Mouse (Mus musculus): Measurements from ENCODE around the gene Olfr551.
"Not testable (repeated sequence)": the region's sequence is repeated elsewhere in the genome, so short reads cannot be mapped to it uniquely, and the experiment has no call there.

Olfr551 gene

DNA sequence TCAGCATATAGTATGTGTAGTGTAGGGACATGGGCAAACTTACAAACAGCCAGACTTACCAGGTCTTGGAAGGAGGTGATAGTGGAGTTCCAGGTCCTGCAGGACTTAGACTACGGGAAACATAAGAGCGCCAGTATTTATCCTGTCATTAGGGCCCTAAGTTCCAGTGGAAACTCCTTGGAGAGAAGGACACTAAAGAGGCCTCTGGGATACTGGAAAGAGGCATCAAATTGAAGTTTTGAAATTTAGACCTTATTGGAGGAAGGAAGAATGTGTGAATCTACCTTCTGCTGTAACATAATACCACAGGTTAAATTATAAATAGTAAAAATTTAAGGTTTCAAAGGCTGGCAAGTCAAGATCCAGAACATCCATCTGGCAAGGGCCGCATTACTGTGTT is at the start of gene Olfr551:
Gene Olfr551, minus strand, starts transcription at position 101 of the 400 bp plus-strand sequence.
- no peak for DNase-seq (ENCODE audit: low spot score in 2 of 2)

DNA sequence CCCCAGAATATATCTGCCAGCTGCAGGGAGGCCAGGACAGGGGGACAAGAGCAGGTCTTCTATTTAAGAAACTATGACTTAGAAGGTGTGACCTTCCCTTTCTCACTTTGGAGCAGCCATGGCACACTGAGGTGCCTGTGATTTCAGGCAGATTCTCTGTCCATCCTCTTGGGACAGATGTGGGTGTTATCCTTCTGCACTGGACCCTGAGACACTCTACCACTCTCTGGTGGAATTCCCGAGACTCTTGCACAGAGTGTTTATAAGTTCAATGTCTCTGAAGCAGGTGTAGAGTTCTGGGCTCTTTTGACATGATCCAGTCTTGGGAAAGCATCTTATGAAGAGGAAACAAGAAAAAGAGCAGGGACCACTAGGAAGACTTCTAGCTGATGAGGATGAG is 46.4 kb upstream of the Olfr551 start, which contains the start of gene Olfr554:
Gene Olfr554, plus strand, starts transcription at position 301 of the 400 bp plus-strand sequence.
- DNase-seq (ENCODE audit: low spot score in 2 of 2) = no peak

DNA sequence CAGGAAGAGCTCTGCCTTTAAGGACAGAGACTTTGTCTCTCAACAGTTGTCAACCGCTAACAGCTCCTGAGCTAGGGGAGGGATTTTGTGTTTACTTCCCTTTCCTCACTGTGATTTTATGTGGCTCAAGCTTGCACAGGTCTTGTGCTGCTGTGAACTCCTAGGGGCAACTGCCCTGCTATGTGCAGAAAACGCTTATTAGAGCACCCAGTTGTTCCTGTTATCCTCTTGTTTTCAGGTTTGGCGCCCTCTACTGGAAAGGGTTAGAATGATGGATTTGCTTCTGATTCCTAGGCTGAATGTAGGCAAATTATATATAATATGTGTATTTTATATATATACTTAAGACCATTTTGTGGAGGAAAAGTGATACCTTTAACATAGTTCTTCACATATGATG is 45.0 kb upstream of the Olfr551 start:
- peak in 1 of 2 experiments; percentile 19 for DNase-seq (ENCODE audit: low spot score in 2 of 2)

DNA sequence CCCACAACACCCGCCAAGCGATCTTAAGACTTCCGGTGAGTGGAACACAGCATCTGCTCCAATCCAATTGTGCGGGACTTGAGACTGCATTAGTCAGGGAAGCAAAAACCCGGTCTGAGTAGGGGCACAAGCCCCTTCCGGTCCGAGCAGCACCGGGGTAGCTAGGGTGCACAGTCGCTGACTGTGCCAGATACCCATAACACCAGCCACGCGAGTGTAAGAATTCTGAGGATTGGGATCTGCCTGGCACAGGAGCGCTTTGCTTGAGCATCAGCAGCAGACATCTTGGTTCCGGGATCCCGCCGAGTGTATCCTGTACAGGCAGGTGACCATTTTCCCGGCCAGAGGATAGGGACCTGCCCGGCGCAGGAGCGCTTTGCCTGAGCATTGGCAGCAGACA is 28.7 kb upstream of the Olfr551 start:
- not testable (repeated sequence) for DNase-seq (ENCODE audit: low spot score in 2 of 2)

DNA sequence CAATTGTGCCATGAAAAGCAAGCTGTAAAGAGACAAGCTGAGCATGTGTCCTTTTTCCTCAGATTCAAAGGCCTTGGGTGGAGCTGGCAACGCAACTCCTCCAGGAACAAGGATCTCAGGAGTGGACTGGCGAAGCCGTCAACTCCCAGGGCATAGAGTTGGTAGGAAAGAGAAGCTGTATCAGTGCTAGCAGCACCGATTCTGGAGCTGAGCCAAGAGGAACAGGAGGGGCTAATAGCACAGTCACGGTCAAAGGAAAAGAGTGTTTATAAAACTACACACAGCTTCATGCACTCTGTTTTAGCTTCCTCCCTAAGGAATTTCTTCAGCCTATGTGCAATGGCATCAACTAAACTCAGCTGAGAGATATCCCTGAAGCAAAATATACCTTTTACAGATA is 27.9 kb upstream of the Olfr551 start:
- no peak for DNase-seq (ENCODE audit: low spot score in 2 of 2)

DNA sequence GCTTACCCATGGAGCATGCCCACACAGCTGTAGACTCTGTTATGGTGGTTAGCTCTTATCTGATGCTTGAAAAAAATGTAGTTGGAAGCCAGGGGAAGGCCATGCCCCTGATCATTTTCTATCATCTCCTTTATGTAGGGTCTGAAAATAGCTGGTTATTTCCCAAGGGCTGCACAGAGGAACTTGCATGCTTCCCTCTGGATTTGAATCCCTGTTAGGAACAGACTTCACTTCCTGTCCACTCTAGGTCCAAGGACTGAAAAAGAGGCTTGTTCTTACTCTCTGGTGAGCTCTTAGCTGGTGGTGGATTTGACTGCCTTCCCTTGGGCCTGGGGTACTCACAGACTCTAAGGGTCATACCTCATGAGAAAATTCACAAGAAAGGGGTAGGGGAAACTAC is 26.4 kb upstream of the Olfr551 start, which contains the start of gene Olfr553:
Gene Olfr553, minus strand, starts transcription at position 101 of the 400 bp plus-strand sequence.
- DNase-seq (ENCODE audit: low spot score in 2 of 2) = no peak

DNA sequence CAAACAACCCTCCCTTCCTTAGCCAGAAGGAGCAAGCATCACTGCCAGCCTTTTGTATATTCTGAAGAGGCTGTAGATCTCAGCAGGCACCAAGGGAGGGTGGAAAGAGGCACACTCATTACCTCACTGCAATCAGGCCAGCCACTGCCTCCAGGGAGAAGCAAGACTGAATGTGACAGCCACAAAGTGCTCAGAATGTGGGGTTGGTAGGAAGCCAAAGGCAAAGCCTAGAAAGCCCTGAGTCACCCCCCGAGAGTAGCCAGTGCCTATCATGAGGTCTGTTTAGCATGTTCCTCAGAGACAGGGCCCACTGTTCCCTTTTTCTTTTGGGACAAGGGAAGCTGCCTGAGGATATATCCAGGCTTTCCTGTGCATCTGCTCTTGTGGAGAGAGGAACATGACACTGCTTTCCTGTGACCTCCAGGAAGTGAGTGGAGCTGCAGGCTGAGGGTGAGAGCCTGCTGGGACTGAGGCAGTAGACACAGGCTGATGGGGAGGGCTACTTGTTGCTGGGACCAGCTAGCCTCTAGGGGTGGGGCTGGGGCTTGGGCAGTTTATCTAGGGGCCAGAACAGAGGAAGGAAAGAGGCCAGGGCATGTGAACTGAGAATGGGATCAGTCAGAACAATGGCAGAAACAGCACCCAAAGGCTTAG is 5.8 kb upstream of the Olfr551 start, which contains the start of gene Olfr552:
Gene Olfr552, plus strand, starts transcription at position 393 of the 654 bp plus-strand sequence.
- DNase-seq (ENCODE audit: low spot score in 2 of 2) = no peak

DNA sequence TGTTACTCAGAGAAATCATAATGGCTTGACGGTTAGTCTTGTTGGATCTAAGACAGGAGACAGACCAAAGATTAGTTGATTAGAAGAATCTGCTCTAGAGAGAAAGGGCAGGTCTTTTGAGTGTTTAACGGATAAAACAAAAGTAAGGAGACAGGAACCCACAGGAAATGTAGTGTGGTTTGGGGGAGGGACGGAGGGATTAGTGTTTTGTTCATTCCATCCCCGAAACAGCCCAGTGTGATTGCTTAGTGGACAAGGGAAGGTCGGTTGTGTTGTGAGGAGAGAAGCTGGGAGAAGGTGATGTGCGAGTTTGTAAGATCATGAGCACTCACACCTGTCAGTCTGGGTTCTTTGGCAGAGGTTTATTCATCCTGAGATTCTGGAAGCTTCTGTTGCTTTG is 15.7 kb downstream of the Olfr551 start:
- no peak for DNase-seq (ENCODE audit: low spot score in 2 of 2)

DNA sequence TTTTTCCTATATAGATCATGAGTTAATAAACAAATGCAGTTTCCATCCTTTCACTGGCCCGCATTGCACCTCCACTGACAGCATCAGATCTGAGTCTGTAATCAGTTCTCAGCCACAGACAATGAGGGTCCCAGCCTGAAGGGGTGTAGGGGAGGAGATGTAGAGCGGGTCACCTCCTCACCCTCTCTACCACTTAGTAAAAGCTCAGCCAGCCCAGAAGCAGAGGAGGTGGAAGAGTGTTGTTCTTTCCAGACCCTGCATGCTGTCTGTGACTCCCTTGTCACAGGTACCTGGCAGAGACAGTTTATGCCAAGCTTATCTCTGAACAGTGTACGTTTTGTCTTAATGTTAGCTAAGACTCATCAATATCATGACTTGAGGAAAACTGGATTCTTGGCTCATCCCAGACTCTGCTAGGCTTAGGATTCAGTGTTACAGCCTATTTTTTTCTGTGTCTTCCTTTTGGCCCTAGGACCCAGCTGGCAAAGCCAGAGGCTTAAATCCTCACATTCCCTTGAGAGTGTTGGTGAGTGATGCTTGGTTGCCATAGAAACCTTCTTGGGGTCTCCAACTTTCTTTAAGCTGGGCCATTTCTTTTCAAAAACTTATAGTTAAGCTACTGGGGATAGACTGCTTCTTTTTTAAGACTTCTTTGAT is 18.4 kb downstream of the Olfr551 start:
- no peak for DNase-seq (ENCODE audit: low spot score in 2 of 2)

DNA sequence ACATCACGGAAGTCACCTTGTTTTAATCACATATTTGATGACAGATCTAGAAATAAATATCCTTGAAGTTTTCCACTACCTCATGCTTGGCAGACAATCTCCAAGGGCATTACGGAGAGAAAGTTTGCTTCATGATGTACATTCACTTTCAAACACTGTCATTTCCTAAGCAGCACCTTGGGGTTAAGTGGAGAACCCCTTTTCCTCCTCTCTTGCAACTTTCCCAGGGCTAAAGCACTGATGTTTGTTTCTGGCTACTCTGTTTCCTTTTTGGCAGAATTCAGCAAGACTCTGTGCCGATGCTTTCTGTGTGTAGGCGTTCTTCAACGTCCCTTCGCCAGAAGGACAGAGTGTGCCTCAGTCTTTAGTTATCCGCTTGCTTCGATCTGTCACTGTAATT is 20.5 kb downstream of the Olfr551 start, which contains the start of gene Olfr550:
Gene Olfr550, plus strand, starts transcription at position 301 of the 400 bp plus-strand sequence.
- no peak for DNase-seq (ENCODE audit: low spot score in 2 of 2)

DNA sequence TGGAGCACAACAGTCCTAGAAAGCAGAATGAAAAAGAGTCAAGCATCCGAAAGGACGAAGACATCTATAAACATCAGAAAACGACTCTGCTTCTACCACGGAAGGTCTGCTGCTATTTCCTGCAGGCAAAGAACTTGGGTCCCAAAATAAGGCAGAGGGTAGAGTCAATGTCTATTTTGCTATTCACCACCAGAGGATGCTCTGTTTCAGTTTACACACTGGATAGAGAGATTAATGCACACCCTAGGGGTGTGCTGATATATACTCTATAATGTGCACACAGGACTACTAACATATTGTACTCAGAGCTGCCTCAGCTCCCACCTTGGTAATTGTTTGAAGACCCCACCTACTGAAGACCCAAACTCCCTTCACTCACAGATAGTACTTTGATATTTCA is 25.5 kb downstream of the Olfr551 start:
- DNase-seq (ENCODE audit: low spot score in 2 of 2) = no peak

DNA sequence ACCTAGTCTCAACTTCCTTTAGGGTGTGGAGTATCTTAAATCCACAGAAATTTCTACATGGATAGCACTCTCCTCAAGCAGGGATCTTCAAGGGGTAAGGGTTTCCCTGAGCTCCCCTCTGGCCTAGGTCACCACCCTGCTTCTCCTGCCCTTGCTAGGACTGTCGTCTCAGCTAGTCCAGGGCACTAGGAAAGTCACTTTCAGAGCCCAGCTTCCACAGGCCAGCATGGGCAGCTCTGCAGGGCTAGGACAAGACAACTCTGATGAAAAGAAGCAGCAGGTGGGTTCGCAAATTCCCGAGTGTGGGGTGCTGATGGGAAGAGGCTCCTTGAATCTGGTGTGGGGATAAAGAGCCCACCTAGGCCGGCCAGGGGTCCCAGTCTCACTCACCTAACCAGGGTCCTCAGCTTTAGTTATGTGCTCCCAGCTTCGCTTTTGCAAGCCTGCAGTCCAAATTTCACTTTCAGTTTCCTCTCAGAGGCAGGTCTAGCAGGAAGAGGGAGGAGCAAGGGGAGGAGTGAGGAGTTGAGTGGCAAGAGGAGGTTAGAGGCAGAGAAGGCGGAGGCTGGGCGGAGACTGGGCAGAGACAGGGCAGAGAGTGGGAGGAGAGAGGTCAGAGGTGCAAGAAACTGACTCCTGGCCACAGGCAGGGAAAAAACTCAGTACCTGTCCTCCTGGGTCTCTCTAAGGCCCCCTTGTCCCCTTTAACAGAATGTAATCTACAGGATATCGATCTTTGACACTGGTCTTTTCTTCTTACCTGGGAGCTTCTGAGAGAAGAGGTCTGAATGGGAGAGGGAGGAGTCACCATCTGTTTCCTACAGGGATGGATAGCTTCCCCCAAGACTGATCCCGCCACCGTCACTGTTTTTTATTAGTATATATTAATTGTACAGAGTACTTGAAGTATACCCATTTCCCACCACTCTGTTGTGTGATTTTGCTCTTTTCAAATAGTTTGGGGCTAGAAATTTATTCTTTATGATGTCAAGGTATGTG is 26.4 kb downstream of the Olfr551 start, which contains the start of gene Trim21:
Gene Trim21, minus strand, starts transcription at position 488 of the 999 bp plus-strand sequence.
- DNase-seq (ENCODE audit: low spot score in 2 of 2) = peak; percentile 71 to 78

DNA sequence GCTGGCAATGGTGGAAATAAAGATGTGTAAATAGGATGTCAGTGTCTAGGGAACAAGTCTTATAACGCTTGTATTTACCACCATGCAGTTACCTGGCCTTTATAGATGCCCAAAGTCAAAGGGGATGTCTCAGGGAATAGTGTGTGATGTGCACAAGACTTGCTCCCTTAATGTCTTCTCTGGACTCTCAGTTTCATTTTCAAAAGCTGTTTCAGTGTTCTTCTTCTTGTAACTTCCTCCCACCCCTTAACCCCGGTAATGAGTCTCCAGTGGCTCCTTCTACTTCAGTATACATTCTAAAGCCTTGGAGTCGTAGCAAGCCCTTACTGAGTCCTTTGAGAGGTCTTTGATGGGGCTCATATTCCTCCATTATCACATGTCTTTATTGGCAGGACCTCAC is 38.4 kb downstream of the Olfr551 start:
- DNase-seq (ENCODE audit: low spot score in 2 of 2) = no peak

DNA sequence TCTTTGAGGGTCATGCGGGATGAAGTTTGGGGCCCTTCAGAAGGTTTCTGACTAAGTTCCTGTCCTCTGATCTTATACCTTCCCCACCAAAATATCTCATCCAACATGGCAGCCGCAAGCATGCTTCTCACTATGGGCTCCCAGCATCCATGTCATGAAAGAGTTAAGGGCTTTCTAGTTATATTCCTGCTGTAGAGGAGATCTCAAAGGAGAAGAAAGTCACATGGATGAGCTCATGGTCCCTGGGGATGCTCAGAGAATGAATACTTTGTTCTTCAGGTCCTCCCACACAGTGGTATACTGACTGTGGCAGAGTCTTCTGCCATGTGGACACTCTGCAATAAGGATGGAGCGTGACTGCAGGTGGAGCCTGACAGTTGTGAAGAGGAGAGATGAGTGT is 42.1 kb downstream of the Olfr551 start, which contains the start of gene Olfr549:
Gene Olfr549, plus strand, starts transcription at position 301 of the 400 bp plus-strand sequence.
- DNase-seq (ENCODE audit: low spot score in 2 of 2) = no peak

DNA sequence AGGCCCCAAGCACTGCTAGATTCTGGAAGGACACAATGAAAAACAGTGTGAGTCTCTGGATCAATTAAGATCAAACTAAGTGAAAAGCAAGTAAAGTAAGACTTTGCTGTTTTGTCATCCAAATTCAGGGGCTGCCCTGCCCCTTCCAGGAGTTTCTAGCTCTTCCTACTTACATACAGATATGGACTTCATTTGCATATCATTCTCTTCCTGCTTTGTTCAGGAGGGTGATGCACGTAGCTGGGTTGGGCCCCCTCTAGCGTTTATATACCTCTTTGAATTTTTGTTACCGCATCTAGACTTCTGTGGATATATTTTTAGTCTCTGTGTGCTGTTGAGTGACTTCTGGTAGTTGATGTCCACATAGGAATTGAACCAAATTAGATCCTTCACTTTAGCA is 50.4 kb downstream of the Olfr551 start:
- no peak for DNase-seq (ENCODE audit: low spot score in 2 of 2)

DNA sequence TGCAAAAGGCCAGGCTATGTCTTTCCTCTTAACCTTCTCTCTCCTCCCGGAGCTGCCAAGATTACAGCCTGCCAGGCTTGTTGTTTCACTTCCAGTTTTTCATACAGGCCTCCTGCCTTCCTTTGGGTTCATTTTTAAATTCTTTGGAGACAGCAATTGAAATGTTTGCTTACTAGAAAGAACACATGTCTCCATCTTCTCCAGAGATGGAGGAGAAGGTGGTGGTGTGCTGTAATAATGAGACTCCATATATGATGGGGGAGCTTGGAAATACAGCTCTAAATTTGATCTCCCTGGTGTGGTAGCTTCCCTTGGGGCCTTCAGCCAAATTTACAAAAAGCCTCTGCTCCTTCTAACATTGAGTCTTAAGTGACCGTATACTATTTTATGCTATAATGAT is 51.1 kb downstream of the Olfr551 start, which contains the start of gene Olfr548-ps1:
Gene Olfr548-ps1, plus strand, starts transcription at position 301 of the 400 bp plus-strand sequence.
- DNase-seq (ENCODE audit: low spot score in 2 of 2) = no peak

DNA sequence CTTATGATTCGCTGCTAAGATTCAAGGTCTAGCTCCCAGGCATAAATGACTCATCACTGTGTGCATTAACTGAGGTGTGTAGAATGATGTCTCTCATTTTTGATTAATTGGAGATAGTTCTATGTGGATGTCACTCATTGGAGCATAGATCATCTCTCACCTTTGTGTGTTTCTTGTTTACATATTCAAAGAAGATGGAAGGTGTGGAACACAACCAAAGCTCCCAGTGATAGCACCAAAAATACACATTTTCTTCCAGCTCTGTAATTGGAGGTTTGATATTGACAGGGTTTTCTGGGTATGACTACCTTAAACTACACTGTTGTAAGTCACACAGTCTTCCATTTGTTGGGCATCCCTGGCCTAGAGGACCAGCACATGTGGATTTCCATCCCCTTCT is 57.2 kb downstream of the Olfr551 start, which contains the start of gene Olfr547:
Gene Olfr547, plus strand, starts transcription at position 301 of the 400 bp plus-strand sequence.
- no peak for DNase-seq (ENCODE audit: low spot score in 2 of 2)

Data from spleen, postnatal 14 days (tissue).